Mouse (Mus musculus) G1E (cell line): ENCODE data around the gene Col4a2. TPM values are rescaled to one million over a fixed set of nuclear protein-coding genes. Genes with fewer than 3 reads are reported as not detected.

Source experiments
- ATAC-seq: 2 replicates; pipeline ENCODE4 v1.8.0; 2016; ENCODE audit warnings: mild to moderate bottlenecking; ENCODE audit not compliant: insufficient number of reproducible peaks, poor library complexity, low FRiP score, severe bottlenecking; ENCODE audit errors: extremely low read depth
- DNase-seq: peaks from one replicate; pipeline ENCODE4 v3.0.0; 2012; ENCODE audit warnings: low spot score
- H3K27me3 ChIP-seq: 2 replicates; pipeline ENCODE4 v1.6.1; 2012; ENCODE audit warnings: mild to moderate bottlenecking, low read length, inconsistent platforms; ENCODE audit not compliant: insufficient read depth
- H3K36me3 ChIP-seq: replicated peaks from 2 replicates; pipeline ENCODE3; 2012; ENCODE audit warnings: mild to moderate bottlenecking, inconsistent platforms
- H3K4me1 ChIP-seq: 2 replicates; pipeline ENCODE4 v1.6.1; 2012; ENCODE audit warnings: low read depth, low read length, inconsistent platforms, mixed read lengths; ENCODE audit not compliant: insufficient read depth
- H3K4me3 ChIP-seq: 2 replicates; pipeline ENCODE4 v1.5.1; 2012; ENCODE audit warnings: low read depth, mild to moderate bottlenecking, inconsistent platforms, low read length, moderate library complexity, mixed read lengths
- H3K9me3 ChIP-seq: replicated peaks from 2 replicates; pipeline ENCODE4 v1.6.1; 2012; ENCODE audit warnings: inconsistent platforms
- CTCF ChIP-seq: IDR thresholded peaks from 2 replicates; pipeline ENCODE4 v1.5.1; 2012; ENCODE audit warnings: low read depth, low read length, inconsistent platforms, mixed read lengths
- GATA1 ChIP-seq: IDR thresholded peaks from 2 replicates; pipeline ENCODE4 v1.6.1; 2012; ENCODE audit warnings: borderline replicate concordance, low read length, inconsistent platforms, mixed read lengths
- GATA2 ChIP-seq: IDR thresholded peaks from 2 replicates; pipeline ENCODE4 v1.6.1; 2012; ENCODE audit warnings: low read depth, low read length, inconsistent platforms, borderline replicate concordance
- POLR2AphosphoS5 ChIP-seq: IDR thresholded peaks from 2 replicates; pipeline ENCODE4 v1.6.1; 2012; ENCODE audit warnings: low read depth, low read length, inconsistent platforms; ENCODE audit not compliant: insufficient replicate concordance
- TAL1 ChIP-seq: conservative IDR thresholded peaks from 2 replicates; pipeline ENCODE4 v1.6.1; 2012; ENCODE audit warnings: low read depth, low read length, inconsistent platforms, mixed read lengths
- polyA plus RNA-seq: library from polyadenylated mRNA; stranded (reverse); fragments of >175 nt; gene quantifications from 2 replicates; pipeline ENCODE4 v1.2.3, GENCODE M21; 2012
- total RNA-seq, 2 experiments: library from RNA; stranded (forward) in 1 of 2; stranded (reverse) in 1 of 2; fragments of 200-1000 nt in 1 of 2; fragments of >200 nt in 1 of 2; fragmentation: Nextera tagmentation in 1 of 2; gene quantifications; 2 replicates each; pipeline ENCODE4 v1.2.3; 2014 to 2017

The Col4a2 gene
- total and polyA plus RNA-seq, 3 experiments, result 0.05 TPM; not detected in 2

DNA sequence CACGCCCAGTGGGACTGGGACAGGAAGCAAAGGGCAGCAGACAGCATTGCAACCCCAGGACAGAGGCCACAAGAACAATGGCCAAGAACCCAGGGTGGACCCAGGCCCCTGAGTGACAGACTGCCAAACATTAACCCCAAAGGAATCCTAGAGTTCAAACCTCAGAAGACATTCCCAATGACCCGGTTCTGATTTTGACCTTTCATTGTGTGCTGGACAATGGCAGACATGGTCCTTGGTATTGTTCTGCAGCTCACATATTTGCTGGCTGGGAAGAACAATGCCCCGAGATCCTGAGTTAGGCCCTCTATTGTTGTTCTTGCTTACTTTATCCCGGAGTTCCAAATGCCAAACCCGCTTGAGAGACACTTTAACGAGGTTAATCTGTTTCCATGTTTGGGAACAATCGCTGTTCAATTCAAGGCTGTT lies 4.0 kb upstream of the Col4a2 start:
- peaks cover 4% of the 10 kb centered on the region; the same call in 1 of the 2 replicates for H3K27me3 ChIP-seq
- no peak overlapping the region for H3K4me3 ChIP-seq
- H3K4me1 ChIP-seq, result no peaks in the 10 kb centered on the region
- H3K9me3 ChIP-seq, result no peaks in the 10 kb centered on the region
- ATAC-seq (no peak), DNase-seq (no peak)
- no peaks in the 10 kb centered on the region for H3K36me3 ChIP-seq
- no peak for TF ChIP-seq GATA2
- no peak for TF ChIP-seq GATA1
- no peak for TF ChIP-seq POLR2AphosphoS5
- TF ChIP-seq CTCF, result no peak
- no peak for TF ChIP-seq TAL1

DNA sequence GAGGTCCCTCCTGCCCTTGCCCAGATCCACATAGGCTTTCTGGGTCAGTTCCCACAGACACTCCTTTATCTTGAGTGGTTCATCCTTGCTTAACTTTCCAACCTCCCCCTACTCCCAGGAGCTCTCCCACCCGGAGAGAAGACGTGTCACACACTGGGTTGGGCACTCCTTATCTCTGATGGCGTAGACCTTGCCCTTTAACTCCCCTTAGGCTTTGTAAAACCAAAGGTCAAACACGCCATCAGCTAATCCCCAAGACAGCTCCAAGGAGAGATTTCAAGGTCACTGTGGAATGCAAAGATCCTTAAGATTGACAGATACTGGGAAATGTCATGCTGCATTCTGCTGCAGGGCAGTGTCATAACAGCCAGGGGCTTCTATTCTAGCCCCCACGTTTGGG lies 3.4 kb upstream of the Col4a2 start:
- peaks cover 6% of the 10 kb centered on the region; the same call in 1 of the 2 replicates for H3K27me3 ChIP-seq
- TF ChIP-seq POLR2AphosphoS5 (no peak), TAL1 (no peak), GATA1 (no peak), GATA2 (no peak), CTCF (no peak)
- ATAC-seq, result no peak

DNA sequence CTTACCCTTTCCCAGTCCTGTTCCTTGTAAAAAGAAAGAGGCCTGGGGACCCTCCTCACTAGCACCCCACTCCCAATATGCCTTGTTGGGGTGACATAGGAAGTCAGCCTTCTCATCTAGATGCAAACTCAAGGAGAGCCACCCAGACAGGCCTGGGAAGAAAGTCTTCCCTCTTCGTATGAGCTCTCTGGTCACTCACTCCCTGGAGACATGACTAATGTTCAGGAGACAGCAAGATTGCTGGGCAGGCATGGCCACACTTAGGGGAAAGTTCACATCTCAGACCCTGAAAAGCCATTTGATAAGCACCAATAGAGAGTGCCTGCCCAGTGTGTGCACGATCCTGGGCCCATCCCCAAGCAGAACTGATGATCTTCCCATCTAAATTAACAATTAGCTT lies 2.6 kb upstream of the Col4a2 start:
- Histone ChIP-seq H3K4me1 (no peaks in the 10 kb centered on the region), H3K27me3 (peaks cover 6% of the 10 kb centered on the region; the same call in 1 of the 2 replicates), H3K36me3 (no peaks in the 10 kb centered on the region), H3K4me3 (no peak overlapping the region), H3K9me3 (no peaks in the 10 kb centered on the region)
- no peak for DNase-seq
- TF ChIP-seq GATA2 (no peak), GATA1 (no peak), TAL1 (no peak), CTCF (no peak), POLR2AphosphoS5 (no peak)
- no peak for ATAC-seq

More for the DNA sequence above, 3.4 kb upstream of the Col4a2 start:
- H3K4me3 ChIP-seq, result no peak overlapping the region
- DNase-seq, result no peak
- H3K36me3 ChIP-seq, result no peaks in the 10 kb centered on the region
- no peaks in the 10 kb centered on the region for H3K4me1 ChIP-seq
- no peaks in the 10 kb centered on the region for H3K9me3 ChIP-seq

DNA sequence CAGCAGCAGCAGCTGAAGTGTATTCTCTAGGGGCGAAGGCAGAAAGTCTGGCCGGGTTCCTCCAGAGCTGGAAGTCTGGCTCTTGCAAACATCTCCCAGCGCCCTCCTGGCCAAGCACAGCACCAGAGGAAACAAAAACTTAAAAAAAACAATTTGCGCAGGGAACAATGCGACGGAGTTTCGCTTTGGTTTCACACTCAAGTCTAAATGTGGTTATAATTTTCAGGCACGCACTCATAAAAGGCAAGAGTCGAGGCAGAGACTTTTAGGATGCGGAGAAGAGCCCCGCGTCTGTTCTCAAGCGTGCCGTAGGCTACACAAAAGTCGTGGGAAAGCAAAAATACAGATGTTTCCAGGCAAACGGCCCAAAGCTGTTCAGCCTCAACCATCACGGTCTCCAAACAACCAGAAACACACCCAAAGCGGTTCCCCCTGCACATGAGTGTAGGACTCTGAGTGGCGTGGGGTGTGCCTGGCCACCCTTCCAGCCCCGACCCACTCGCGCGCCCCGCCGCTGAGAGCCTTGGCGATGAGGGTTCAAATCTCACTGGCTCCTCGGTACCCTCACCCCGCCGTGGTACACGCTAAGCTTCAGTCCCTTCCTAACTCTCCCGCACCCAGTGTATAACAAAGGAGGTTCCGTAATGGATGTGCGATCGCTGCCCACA lies 790 bp upstream of the Col4a2 start:
- no peak for ATAC-seq
- Histone ChIP-seq H3K4me3 (no peak overlapping the region), H3K27me3 (peaks cover 6% of the 10 kb centered on the region; the same call in 1 of the 2 replicates), H3K9me3 (no peaks in the 10 kb centered on the region), H3K4me1 (no peaks in the 10 kb centered on the region), H3K36me3 (no peaks in the 10 kb centered on the region)
- no peak for DNase-seq
- TF ChIP-seq GATA2 (no peak), CTCF (no peak), TAL1 (no peak), GATA1 (no peak), POLR2AphosphoS5 (no peak)

DNA sequence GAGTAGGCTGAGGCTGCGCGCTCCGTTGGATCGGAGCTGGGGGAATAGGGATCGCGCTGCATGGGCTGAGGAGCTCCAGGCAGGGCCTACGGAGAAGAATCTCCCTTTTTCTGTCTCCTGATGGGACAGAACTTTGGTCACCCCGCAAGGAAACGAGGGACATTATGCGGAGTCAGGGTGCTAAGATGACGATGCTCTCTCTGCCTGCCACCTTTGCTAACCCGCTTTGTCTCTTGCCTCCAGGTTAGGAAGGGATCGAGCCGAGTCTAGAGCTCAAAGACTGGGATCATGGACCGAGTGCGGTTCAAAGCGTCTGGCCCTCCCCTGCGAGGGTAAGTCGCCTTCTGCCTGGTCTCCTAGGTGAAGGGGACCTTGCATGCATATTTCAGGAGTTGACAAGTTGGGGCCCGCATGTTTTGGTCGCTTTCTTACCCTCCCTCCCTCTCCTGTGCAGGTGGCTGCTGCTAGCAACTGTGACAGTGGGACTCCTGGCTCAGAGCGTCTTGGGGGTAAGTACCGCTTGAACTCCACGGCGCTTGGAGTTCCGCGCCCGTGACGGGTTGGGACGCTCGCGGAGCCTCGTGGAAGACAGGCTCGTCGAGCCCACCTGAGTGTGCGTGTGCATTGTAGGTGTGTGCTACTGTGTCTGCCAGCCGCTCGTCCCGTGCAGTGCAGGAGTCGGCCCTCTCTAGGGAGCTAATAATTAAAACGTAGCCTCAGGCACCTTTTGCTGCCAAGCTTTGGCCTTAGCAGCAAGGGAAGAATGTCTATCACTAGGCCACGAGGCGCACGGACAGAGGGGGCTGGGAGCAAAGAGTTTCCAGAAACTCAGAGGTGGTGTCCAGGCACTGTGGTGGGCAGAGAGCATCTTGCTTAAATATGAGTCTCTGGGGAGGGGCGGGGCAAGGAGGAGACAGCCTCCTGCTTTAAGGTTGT lies 839 bp downstream of the Col4a2 start:
- no peak for TF ChIP-seq TAL1
- no peak for TF ChIP-seq POLR2AphosphoS5
- no peak for TF ChIP-seq GATA1
- TF ChIP-seq CTCF, result no peak
- no peak for TF ChIP-seq GATA2
- DNase-seq (no peak), ATAC-seq (no peak)
- Histone ChIP-seq H3K27me3 (peaks cover 6% of the 10 kb centered on the region; the same call in 1 of the 2 replicates), H3K36me3 (no peaks in the 10 kb centered on the region), H3K9me3 (no peaks in the 10 kb centered on the region), H3K4me3 (no peak overlapping the region), H3K4me1 (no peaks in the 10 kb centered on the region)

DNA sequence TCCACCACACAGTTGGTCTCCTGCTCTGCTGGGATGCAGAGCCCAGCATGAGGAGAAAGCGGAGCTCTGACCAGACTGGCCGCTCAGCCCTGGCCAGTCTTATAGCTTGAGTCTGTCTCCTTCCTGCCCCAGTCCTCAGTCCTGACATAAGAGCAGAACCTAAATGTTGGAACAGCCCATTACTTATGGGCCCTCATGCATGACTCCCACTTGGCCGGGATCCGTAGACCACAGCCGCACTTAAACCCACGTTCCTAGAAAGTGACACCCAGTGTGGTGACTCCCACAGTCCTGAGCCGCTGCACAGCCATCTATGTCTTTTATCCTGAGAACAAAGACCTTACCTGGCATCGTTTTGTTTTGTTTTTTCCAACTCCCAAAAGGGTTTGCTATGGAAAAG lies 2.0 kb downstream of the Col4a2 start:
- H3K4me1 ChIP-seq, result no peaks in the 10 kb centered on the region
- H3K27me3 ChIP-seq, result peaks cover 9% of the 10 kb centered on the region; the same call in 1 of the 2 replicates
- H3K36me3 ChIP-seq, result no peaks in the 10 kb centered on the region
- no peak overlapping the region for H3K4me3 ChIP-seq
- ATAC-seq (no peak), DNase-seq (no peak)
- H3K9me3 ChIP-seq, result no peaks in the 10 kb centered on the region
- no peak for TF ChIP-seq GATA1
- no peak for TF ChIP-seq TAL1
- no peak for TF ChIP-seq POLR2AphosphoS5
- no peak for TF ChIP-seq CTCF
- no peak for TF ChIP-seq GATA2
